Mouse (Mus musculus): ENCODE results near the gene Stk11. TPM values are rescaled to one million over a fixed set of nuclear protein-coding genes. Genes with fewer than 3 reads are reported as not detected.

Gene Stk11
- polyA plus RNA-seq, 1 experiment from 2014 or later, result 16.6 TPM

GRCm38 (mm10) chr10:80170601-80171021 is 55.0 kb downstream of the Stk11 start:
- ATAC-seq (ENCODE audit: insufficient number of reproducible peaks, low FRiP score, low TSS enrichment, low read depth), result no peak
- Histone ChIP-seq H3K27me3 (no peaks in the 10 kb centered on the region), H3K9ac (no peak overlapping the region), H3K27ac (0 out of 2 replicates have a peak overlapping the region, but pooled peaks have one; percentile 47), H3K9me3 (no peaks in the 10 kb centered on the region), H3K4me1 (peaks cover 50% of the 10 kb centered on the region), H3K4me3 (no peak overlapping the region), H3K4me2 (no peak overlapping the region), H3K36me3 (peaks cover 28% of the 10 kb centered on the region)
- WGBS, result 92% methylated on average over 19 of the region's 19 CpGs

DNA sequence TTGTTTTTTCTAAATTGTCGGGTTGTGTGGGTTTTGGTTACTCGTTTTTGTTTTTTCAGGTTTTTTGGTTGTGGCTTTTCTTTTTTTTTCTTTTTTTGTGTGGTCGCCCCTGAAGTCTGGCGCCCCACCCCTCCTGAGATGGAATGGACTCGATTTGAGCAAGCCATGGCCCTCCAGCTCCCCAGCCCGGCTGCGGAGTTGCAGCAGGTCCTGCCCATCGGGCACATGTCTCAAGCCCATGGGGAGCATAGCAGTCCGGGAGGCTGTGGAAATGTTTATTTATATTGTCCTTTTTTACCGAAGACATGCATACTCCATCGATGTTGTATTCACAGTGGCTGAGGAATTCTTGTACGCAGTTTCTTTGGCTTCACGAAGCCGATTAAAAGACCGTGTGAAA is 55.6 kb downstream of the Stk11 start:
- no peak overlapping the region for H3K9ac ChIP-seq

DNA sequence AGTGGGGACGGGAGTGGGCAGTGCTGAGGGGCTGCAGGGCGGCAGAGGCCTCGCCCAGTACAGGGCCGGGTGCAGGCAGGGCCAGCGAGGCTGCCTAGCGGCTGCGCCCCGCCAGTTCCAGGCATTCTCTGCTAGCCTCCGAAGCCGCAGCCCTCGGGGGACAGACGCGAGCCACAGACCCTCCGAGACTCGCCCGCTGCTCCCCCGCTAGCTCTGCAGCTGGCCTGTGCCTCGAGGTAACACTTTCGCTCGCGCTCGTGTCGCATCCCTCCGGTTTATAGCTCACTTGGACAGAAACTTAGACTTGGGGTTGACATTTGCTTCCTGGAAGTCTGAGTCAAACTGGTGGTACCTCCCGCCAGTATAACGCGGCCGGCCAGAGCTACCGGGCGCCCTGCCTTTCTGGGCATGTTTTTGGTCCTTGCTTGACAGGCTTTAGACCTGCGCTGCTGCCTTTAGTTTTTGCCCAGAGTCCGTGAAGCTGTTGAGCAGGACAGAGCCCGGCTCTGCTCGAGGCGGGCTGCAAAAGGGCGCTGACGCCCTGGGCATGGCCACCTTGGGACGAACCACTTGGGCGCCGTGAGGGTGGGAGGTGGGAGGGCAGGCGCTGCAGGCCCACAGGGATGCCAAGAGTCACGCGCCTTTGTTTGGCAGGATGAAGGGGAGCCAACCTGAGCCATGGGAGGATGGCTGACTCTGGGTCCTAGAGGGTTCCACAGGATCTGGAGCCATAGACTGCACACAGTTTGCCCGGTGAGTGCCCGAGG is 56.3 kb downstream of the Stk11 start:
- Histone ChIP-seq H3K27me3 (no peaks in the 10 kb centered on the region), H3K36me3 (peaks cover 28% of the 10 kb centered on the region), H3K4me1 (peaks cover 46% of the 10 kb centered on the region), H3K4me2 (peak overlapping the region; percentile 67), H3K27ac (peak overlapping the region; percentile 90), H3K9me3 (no peaks in the 10 kb centered on the region), H3K9ac (no peak overlapping the region), H3K4me3 (no peak overlapping the region)
- 88% methylated on average over 45 of the region's 45 CpGs for WGBS
- ATAC-seq (ENCODE audit: insufficient number of reproducible peaks, low FRiP score, low TSS enrichment, low read depth), result no peak

More for the DNA sequence above, 55.6 kb downstream of the Stk11 start:
- ATAC-seq (ENCODE audit: insufficient number of reproducible peaks, low FRiP score, low TSS enrichment, low read depth), result no peak
- H3K27me3 ChIP-seq, result no peaks in the 10 kb centered on the region
- H3K9me3 ChIP-seq, result no peaks in the 10 kb centered on the region
- WGBS, result 89% methylated on average over 15 of the region's 15 CpGs
- H3K4me1 ChIP-seq, result peaks cover 52% of the 10 kb centered on the region
- peaks cover 28% of the 10 kb centered on the region for H3K36me3 ChIP-seq
- no peak overlapping the region for H3K4me2 ChIP-seq
- H3K4me3 ChIP-seq, result no peak overlapping the region
- peak overlapping the region; percentile 39; the same call in 1 of the 2 replicates for H3K27ac ChIP-seq

- 6% methylated on average over 35 of the region's 35 CpGs for WGBS
- H3K27ac ChIP-seq, result peak within 1 kb of the TSS; percentile 90
- peak within 1 kb of the TSS; percentile 54; the same call in 1 of the 2 replicates for H3K9ac ChIP-seq
- peak; percentile 64 for ATAC-seq (ENCODE audit: insufficient number of reproducible peaks, low FRiP score, low TSS enrichment, low read depth)
- H3K4me3 ChIP-seq, result peak within 1 kb of the TSS; percentile 64
- no peaks in the 10 kb centered on the region for H3K27me3 ChIP-seq
- peaks cover 28% of the 10 kb centered on the region for H3K36me3 ChIP-seq
- H3K4me1 ChIP-seq, result peaks cover 43% of the 10 kb centered on the region
- no peaks in the 10 kb centered on the region for H3K9me3 ChIP-seq
- H3K4me2 ChIP-seq, result peak within 1 kb of the TSS; percentile 67
Measured at GRCm38 (mm10) chr10:80172527-80173292, 57.1 kb downstream of the Stk11 start, which contains the start of gene 1600002K03Rik. Gene 1600002K03Rik (plus strand): TSS chr10:80172944.

- H3K4me2 ChIP-seq, result peak overlapping the region; percentile 67
- H3K4me1 ChIP-seq, result peaks cover 43% of the 10 kb centered on the region
- peaks cover 28% of the 10 kb centered on the region for H3K36me3 ChIP-seq
- H3K27ac ChIP-seq, result peak overlapping the region; percentile 90
- WGBS, result 8% methylated on average over 11 of the region's 11 CpGs
- H3K4me3 ChIP-seq, result peak overlapping the region; percentile 64
- peak overlapping the region; percentile 35; the same call in 1 of the 2 replicates for H3K9ac ChIP-seq
- no peak for ATAC-seq (ENCODE audit: insufficient number of reproducible peaks, low FRiP score, low TSS enrichment, low read depth)
- no peaks in the 10 kb centered on the region for H3K27me3 ChIP-seq
- no peaks in the 10 kb centered on the region for H3K9me3 ChIP-seq
Measured at GRCm38 (mm10) chr10:80173358-80173757, 57.8 kb downstream of the Stk11 start.

GRCm38 (mm10) chr10:80173955-80174640 is 58.5 kb downstream of the Stk11 start:
- Histone ChIP-seq H3K9me3 (no peaks in the 10 kb centered on the region), H3K9ac (no peak overlapping the region), H3K27me3 (no peaks in the 10 kb centered on the region), H3K4me3 (no peak overlapping the region), H3K36me3 (peaks cover 28% of the 10 kb centered on the region), H3K4me1 (peaks cover 35% of the 10 kb centered on the region), H3K4me2 (no peak overlapping the region), H3K27ac (no peak overlapping the region)
- ATAC-seq (ENCODE audit: insufficient number of reproducible peaks, low FRiP score, low TSS enrichment, low read depth), result no peak
- 84% methylated on average over 10 of the region's 10 CpGs for WGBS

- no peak overlapping the region for H3K27ac ChIP-seq
- H3K27me3 ChIP-seq, result no peaks in the 10 kb centered on the region
- H3K4me3 ChIP-seq, result no peak overlapping the region
- no peak for ATAC-seq (ENCODE audit: insufficient number of reproducible peaks, low FRiP score, low TSS enrichment, low read depth)
- H3K4me2 ChIP-seq, result no peak overlapping the region
- H3K4me1 ChIP-seq, result peaks cover 32% of the 10 kb centered on the region
- WGBS, result 40% methylated on average over 2 of the region's 2 CpGs
- H3K9me3 ChIP-seq, result no peaks in the 10 kb centered on the region
- H3K9ac ChIP-seq, result no peak overlapping the region
- H3K36me3 ChIP-seq, result peaks cover 27% of the 10 kb centered on the region
Measured at GRCm38 (mm10) chr10:80174705-80175104, 59.1 kb downstream of the Stk11 start.

DNA sequence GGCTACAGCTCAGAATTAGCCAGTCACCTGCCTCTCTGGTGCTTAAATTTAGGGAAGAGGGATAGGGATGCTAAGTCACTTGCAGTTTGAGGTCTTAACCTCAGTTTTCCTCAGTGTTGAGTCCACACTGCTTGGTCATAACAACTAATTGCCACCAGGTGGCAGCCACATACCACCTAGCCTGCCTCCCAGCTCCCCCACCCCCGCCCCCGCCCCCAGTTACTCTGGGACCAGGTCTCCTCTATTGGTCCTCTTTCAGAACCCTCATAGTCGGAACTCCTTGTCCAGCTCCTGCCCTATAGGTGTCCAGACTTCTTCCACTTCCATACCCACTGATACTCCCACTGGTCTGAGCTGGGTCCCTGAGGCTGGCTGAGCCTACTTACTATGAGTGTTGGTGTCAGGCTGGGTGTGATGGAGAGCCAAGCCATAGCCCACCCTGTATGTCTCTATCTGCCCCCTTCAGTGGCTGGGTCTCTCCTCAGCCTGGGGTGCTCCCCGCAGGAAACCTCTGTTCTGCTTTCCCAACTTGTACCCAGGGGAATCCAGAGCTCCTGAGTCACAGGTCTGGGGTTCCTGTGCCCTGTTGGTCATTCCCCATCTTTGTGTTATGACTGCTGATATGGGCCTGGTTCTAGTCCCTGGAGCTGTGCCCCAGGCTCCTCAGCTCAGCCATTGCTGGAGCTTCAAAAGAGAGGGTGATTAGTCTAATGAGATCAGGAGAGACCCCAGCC is 60.1 kb downstream of the Stk11 start:
- H3K9ac ChIP-seq, result no peak overlapping the region
- no peak overlapping the region for H3K27ac ChIP-seq

GRCm38 (mm10) chr10:80176270-80176834 is 60.7 kb downstream of the Stk11 start:
- Histone ChIP-seq H3K4me1 (peaks cover 43% of the 10 kb centered on the region), H3K9ac (no peak overlapping the region), H3K27ac (no peak overlapping the region), H3K4me2 (no peak overlapping the region), H3K36me3 (peaks cover 11% of the 10 kb centered on the region), H3K9me3 (no peaks in the 10 kb centered on the region), H3K27me3 (no peaks in the 10 kb centered on the region), H3K4me3 (no peak overlapping the region)
- 84% methylated on average over 5 of the region's 5 CpGs for WGBS
- ATAC-seq (ENCODE audit: insufficient number of reproducible peaks, low FRiP score, low TSS enrichment, low read depth), result no peak

More for the DNA sequence above, 60.1 kb downstream of the Stk11 start:
- Histone ChIP-seq H3K4me1 (peaks cover 36% of the 10 kb centered on the region), H3K9me3 (no peaks in the 10 kb centered on the region), H3K4me3 (no peak overlapping the region), H3K36me3 (peaks cover 17% of the 10 kb centered on the region), H3K27me3 (no peaks in the 10 kb centered on the region), H3K4me2 (no peak overlapping the region)
- 24% methylated on average over 4 of the region's 4 CpGs for WGBS
- ATAC-seq (ENCODE audit: insufficient number of reproducible peaks, low FRiP score, low TSS enrichment, low read depth), result no peak

DNA sequence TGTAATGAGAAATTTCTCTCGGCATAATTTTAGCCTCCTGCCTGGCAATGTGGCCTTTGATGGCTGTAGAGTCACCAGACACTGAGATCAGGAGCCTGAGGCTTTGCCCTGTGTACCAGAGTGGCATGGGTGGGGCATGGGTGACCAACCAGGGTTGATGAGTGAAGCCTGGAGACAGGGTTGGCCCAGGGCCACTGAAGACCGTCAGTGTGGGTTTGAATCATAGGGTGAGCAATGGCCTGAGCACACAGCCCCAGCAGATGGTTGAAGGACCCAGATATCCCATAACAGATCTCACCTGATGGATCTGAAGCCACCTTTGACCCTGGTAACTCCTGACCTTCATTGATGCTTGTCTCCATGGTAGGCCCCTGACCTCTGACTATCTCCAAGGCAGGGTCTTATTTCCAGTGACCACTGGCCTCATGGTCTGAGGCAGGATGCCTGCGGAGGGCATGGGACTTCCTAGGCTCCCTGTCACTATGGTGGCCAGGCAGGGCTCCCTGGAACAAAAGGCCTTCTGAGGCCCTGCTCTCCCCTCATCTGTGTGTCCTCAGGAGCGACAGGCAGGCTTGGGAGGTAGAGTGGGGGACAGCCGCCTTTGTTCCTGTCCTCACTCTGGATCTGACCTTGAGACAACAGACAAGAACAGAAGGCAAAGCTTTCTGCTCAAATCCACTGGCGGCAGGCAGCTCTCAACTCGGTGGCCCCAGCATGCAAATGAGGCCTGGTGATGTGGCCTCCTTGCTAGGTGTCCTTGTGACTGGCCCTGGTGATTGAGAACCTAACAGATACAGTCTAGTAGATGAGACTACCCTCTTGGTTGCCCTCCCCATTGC is 62.1 kb downstream of the Stk11 start:
- H3K36me3 ChIP-seq, result peaks cover 5% of the 10 kb centered on the region

More for the DNA sequence above, 62.1 kb downstream of the Stk11 start:
- Histone ChIP-seq H3K27me3 (no peaks in the 10 kb centered on the region), H3K9me3 (no peaks in the 10 kb centered on the region), H3K4me3 (no peak overlapping the region), H3K9ac (no peak overlapping the region), H3K4me2 (no peak overlapping the region), H3K4me1 (peaks cover 37% of the 10 kb centered on the region), H3K27ac (no peak overlapping the region)
- no peak for ATAC-seq (ENCODE audit: insufficient number of reproducible peaks, low FRiP score, low TSS enrichment, low read depth)
- WGBS, result 76% methylated on average over 7 of the region's 7 CpGs
